Mouse (Mus musculus): Measurements from ENCODE around the gene Cstf3. TPM values are rescaled to one million over a fixed set of nuclear protein-coding genes. Genes with fewer than 3 reads are reported as not detected.

The Cstf3 gene
- polyA plus RNA-seq, 1 experiment = 37.7 TPM

- Histone ChIP-seq H3K4me3 (ENCODE audit: insufficient read depth, low read length) (peak overlapping the region; percentile 99), H3K27ac (ENCODE audit: insufficient read depth, low read length) (peak overlapping the region; percentile 89), H3K4me1 (ENCODE audit: control insufficient read depth, insufficient read depth, low read length) (peaks cover 5% of the 10 kb centered on the region; the same call in 1 of the 2 replicates)
- TF ChIP-seq CTCF (IDR thresholded peaks at IDR 0.05; ENCODE audit: extremely low read depth, insufficient read depth, low read length) = no peak
- TF ChIP-seq POLR2A (IDR thresholded peaks at IDR 0.05; ENCODE audit: extremely low read depth, insufficient read depth, low read length) = no peak
These were observed 450 bp downstream of the Cstf3 start for GRCm38 (mm10) chr2:104590829-104591117.

GRCm38 (mm10) chr2:104591141-104591540 is 818 bp downstream of the Cstf3 start:
- peaks cover 5% of the 10 kb centered on the region; the same call in 1 of the 2 replicates for H3K4me1 ChIP-seq (ENCODE audit: control insufficient read depth, insufficient read depth, low read length)
- TF ChIP-seq CTCF (IDR thresholded peaks at IDR 0.05; ENCODE audit: extremely low read depth, insufficient read depth, low read length) = no peak
- no peak for TF ChIP-seq POLR2A (IDR thresholded peaks at IDR 0.05; ENCODE audit: extremely low read depth, insufficient read depth, low read length)
- H3K4me3 ChIP-seq (ENCODE audit: insufficient read depth, low read length) = peak overlapping the region; percentile 99
- H3K27ac ChIP-seq (ENCODE audit: insufficient read depth, low read length) = peak overlapping the region; percentile 89; the same call in 1 of the 2 replicates

DNA sequence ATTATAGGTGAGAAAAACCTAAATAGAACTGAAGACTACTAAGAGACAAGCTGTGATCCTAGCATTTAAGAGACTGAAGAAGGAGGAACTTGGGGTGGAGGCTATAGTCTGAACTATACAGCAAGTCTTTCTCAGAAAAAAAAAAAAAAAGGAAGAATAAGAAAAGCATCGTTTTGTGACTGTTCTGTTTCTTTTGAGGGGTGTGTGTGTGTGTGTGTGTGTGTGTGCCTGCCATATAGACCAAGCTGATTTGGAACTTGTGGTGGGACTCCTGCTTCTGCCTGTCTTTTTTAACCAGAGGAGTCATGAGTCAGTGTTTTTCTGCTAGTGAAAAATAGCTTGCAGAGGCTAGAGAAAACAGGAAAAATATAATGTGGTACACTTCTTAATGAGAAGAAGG is 4.7 kb downstream of the Cstf3 start:
- no peak for TF ChIP-seq CTCF (IDR thresholded peaks at IDR 0.05; ENCODE audit: extremely low read depth, insufficient read depth, low read length)
- Histone ChIP-seq H3K4me1 (ENCODE audit: control insufficient read depth, insufficient read depth, low read length) (peaks cover 5% of the 10 kb centered on the region; the same call in 1 of the 2 replicates), H3K27ac (ENCODE audit: insufficient read depth, low read length) (no peak overlapping the region), H3K4me3 (ENCODE audit: insufficient read depth, low read length) (no peak overlapping the region)

- Histone ChIP-seq H3K4me1 (ENCODE audit: control insufficient read depth, insufficient read depth, low read length) (no peaks in the 10 kb centered on the region), H3K27ac (ENCODE audit: insufficient read depth, low read length) (no peak overlapping the region), H3K4me3 (ENCODE audit: insufficient read depth, low read length) (no peak overlapping the region)
- TF ChIP-seq CTCF (IDR thresholded peaks at IDR 0.05; ENCODE audit: extremely low read depth, insufficient read depth, low read length) = no peak
- TF ChIP-seq POLR2A (IDR thresholded peaks at IDR 0.05; ENCODE audit: extremely low read depth, insufficient read depth, low read length) = no peak
These were observed 13.1 kb downstream of the Cstf3 start for GRCm38 (mm10) chr2:104603431-104603830.

DNA sequence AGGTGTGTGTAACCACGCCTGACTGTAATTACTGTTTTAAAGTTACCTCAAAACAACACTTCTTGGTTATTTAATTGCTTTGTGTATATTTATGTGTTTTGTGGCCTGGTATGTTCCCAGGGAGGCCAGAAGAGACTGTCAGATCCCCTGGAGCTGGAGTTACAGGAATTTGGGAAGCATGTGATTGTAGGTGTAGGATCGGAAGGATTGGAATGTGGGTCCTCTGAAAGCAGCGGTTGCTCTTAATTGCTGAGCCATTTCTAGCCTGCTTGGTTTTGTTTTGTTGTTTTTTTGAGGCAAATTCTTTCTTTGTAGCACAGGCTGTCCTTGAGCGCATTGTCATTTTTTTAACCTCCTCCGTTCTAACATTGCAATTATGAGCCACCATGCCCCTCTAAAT is 14.4 kb downstream of the Cstf3 start:
- Histone ChIP-seq H3K27ac (ENCODE audit: insufficient read depth, low read length) (no peak overlapping the region), H3K4me1 (ENCODE audit: control insufficient read depth, insufficient read depth, low read length) (no peaks in the 10 kb centered on the region), H3K4me3 (ENCODE audit: insufficient read depth, low read length) (no peak overlapping the region)
- TF ChIP-seq CTCF (IDR thresholded peaks at IDR 0.05; ENCODE audit: extremely low read depth, insufficient read depth, low read length) (no peak), POLR2A (IDR thresholded peaks at IDR 0.05; ENCODE audit: extremely low read depth, insufficient read depth, low read length) (no peak)

DNA sequence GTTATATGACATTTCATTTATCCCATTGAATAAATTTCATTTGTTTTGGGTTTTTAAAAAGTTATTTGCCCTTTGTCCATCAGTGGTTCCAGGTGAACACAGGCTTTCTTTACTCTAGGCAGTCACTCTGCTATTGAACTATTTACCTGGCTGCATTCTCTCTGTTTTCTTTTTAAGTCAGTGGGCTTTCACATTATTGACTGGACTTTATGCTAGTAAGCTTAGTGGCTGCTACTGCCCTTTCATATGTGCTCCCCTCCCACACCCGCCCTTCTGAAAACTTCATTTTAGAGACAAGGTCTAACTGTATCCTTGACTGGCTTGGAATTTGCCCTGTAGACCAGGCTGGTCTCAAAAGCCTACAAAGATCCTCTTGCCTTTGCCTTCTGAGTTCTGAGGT is 15.2 kb downstream of the Cstf3 start:
- H3K4me1 ChIP-seq (ENCODE audit: control insufficient read depth, insufficient read depth, low read length) = no peaks in the 10 kb centered on the region
- H3K4me3 ChIP-seq (ENCODE audit: insufficient read depth, low read length) = no peak overlapping the region
- no peak for TF ChIP-seq CTCF (IDR thresholded peaks at IDR 0.05; ENCODE audit: extremely low read depth, insufficient read depth, low read length)
- no peak for TF ChIP-seq POLR2A (IDR thresholded peaks at IDR 0.05; ENCODE audit: extremely low read depth, insufficient read depth, low read length)
- no peak overlapping the region for H3K27ac ChIP-seq (ENCODE audit: insufficient read depth, low read length)

GRCm38 (mm10) chr2:104614786-104615185 is 24.5 kb downstream of the Cstf3 start:
- H3K4me3 ChIP-seq (ENCODE audit: insufficient read depth, low read length) = no peak overlapping the region
- TF ChIP-seq CTCF (IDR thresholded peaks at IDR 0.05; ENCODE audit: extremely low read depth, insufficient read depth, low read length) = no peak
- no peak for TF ChIP-seq POLR2A (IDR thresholded peaks at IDR 0.05; ENCODE audit: extremely low read depth, insufficient read depth, low read length)
- no peaks in the 10 kb centered on the region for H3K4me1 ChIP-seq (ENCODE audit: control insufficient read depth, insufficient read depth, low read length)
- no peak overlapping the region for H3K27ac ChIP-seq (ENCODE audit: insufficient read depth, low read length)

- TF ChIP-seq CTCF (IDR thresholded peaks at IDR 0.05; ENCODE audit: extremely low read depth, insufficient read depth, low read length) = no peak
- TF ChIP-seq POLR2A (IDR thresholded peaks at IDR 0.05; ENCODE audit: extremely low read depth, insufficient read depth, low read length) = no peak
- no peaks in the 10 kb centered on the region for H3K4me1 ChIP-seq (ENCODE audit: control insufficient read depth, insufficient read depth, low read length)
- H3K27ac ChIP-seq (ENCODE audit: insufficient read depth, low read length) = no peak overlapping the region
- no peak overlapping the region for H3K4me3 ChIP-seq (ENCODE audit: insufficient read depth, low read length)
These were observed 25.8 kb downstream of the Cstf3 start for GRCm38 (mm10) chr2:104615985-104616711.

- Histone ChIP-seq H3K4me1 (ENCODE audit: control insufficient read depth, insufficient read depth, low read length) (no peaks in the 10 kb centered on the region), H3K27ac (ENCODE audit: insufficient read depth, low read length) (no peak overlapping the region), H3K4me3 (ENCODE audit: insufficient read depth, low read length) (no peak overlapping the region)
- no peak for TF ChIP-seq POLR2A (IDR thresholded peaks at IDR 0.05; ENCODE audit: extremely low read depth, insufficient read depth, low read length)
- no peak for TF ChIP-seq CTCF (IDR thresholded peaks at IDR 0.05; ENCODE audit: extremely low read depth, insufficient read depth, low read length)
These were observed 68.3 kb downstream of the Cstf3 start for GRCm38 (mm10) chr2:104658659-104659058.

DNA sequence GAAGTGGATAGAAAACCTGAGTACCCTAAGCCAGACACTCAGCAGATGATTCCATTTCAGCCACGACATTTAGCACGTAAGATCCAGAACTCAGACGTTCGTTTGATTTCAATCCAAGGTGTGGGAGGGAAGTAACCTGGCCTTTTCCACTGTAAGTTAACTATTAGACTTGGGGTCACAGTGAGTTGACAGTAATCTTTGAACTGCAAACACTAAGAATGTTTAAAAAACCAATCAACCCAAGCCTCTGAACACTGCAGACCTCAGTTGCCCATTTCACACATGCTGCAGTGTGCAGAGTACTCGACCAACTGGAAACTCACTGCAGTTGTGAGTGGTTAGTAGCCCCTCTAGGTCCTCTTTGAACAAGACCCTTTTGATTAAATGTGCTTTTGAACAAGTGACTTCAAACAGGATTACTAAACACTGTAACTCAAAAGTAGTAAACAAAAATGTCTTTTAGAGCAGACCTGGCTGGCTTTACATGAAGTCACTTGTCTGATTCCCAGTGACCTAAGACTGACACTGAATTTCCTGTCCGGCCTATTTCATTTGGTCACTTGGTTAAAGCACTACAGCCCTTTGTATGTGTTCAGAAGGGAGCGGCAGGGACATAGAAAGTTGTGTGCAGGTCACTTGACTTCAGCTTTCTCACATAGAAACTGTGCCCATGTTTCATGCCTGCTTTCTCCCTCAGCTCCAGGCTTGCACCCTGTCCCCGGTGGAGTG is 73.2 kb downstream of the Cstf3 start:
- Histone ChIP-seq H3K4me3 (ENCODE audit: insufficient read depth, low read length) (no peak overlapping the region), H3K27ac (ENCODE audit: insufficient read depth, low read length) (no peak overlapping the region), H3K4me1 (ENCODE audit: control insufficient read depth, insufficient read depth, low read length) (no peaks in the 10 kb centered on the region)
- TF ChIP-seq POLR2A (IDR thresholded peaks at IDR 0.05; ENCODE audit: extremely low read depth, insufficient read depth, low read length) (no peak), CTCF (IDR thresholded peaks at IDR 0.05; ENCODE audit: extremely low read depth, insufficient read depth, low read length) (no peak)

Measured in cortical plate, adult 2 months (tissue).